Mouse (Mus musculus) retina, postnatal 1 day (tissue): Measurements from ENCODE around the gene Uso1.

Source experiments
- DNase-seq: peaks from one replicate; pipeline ENCODE4 v3.0.0-alpha.2; 2012

Uso1 gene

DNA sequence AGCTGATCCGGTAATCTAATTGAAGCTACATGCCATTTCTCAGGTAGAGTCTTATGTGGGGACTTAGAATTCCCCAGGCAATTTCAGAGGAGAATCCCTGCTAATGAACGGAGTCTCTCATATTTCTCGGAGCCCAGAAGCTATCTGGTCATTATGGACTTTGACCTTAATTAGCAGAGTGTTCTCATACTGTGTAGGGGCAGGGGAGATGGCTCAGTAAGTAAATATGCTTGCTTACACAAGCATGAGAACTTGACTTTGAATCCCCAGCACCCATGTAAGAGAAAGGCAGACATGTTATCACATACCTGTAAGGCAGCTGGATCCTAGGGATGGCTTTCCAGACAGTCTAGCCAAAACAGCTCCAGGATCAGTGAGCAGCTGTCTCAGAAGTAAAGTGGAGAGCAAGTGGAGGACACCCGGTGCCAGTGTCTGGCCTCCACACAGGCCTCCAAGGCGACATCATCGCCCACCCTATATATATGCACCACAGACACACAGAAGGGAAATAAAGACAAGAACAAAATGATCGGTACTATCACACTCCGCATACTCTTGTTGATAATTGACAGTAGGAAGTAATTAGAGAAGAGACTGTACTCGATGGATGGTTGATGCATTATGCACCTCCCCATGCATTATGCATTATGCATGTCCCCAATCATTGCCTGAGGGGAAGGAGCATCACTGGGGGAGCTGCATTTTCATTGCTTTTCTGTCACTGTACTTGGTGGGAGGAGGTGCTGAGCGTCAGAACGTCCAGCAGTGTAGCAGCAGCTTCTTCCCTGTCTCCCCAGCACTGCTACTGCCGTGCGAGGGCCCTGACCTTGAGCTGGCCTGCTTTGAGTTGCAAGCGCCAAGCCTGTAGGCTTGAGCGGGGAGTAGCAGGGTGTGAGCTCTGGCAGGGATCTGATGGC is 59.4 kb downstream of the Uso1 start:
- DNase-seq = peak; percentile 37

DNA sequence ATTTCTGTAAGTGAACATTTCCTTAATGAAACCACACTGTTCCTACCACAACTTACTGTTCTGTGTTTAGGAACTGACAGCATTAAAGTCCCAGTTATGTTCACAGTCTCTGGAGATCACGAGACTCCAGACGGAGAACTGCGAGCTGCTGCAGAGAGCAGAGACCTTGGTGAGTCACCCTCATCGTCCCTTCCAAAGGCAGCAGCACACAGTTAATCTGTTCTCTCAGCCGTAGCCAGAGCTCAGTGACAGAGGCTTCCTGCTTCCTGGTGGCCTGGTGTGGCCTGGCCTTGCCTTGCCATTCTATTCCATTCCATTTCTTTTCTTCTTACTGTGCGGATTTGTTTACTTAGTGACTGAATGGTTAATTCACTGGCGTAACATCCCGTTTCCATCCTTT is 60.5 kb downstream of the Uso1 start:
- DNase-seq = no peak

DNA sequence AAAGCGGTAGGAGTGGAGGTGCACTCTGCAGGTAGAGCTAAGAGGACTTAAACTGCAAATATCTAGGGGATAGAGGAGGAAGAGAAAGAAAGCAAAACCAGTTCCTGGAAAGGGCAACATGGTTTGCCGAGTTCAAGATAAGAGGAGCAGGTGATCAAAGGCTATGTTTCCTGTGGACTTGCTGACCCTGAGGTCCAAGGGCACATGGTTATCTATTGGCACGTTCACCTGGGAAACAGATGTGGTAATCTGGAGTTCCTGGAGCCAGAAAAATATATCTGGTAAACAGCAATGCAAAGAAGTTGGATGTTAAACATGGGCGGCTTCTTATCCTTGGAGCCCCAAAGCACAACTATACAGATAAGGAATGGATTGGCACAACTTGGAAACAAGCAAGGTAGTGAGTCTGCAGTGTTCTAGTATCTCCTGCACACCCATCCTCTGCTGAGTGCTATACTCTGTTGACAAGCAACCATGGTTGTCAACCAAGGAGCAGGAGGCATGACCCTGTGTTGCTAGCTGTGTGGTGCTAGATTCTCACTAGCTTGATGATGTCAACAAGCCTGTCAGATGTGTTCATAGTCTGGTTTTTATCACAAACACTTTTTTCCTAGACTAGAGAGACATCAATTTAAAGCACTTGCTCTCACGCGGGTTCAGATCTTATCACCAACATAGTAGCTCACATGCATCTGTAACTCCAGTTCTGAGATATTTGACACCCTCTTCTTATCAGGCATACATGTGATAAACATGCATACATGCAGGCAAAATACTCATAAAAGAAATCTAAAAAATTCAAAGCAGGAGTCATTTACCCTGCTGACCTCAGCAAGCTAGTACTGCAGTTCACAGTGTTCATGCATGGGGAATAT is 66.7 kb downstream of the Uso1 start:
- DNase-seq = no peak

DNA sequence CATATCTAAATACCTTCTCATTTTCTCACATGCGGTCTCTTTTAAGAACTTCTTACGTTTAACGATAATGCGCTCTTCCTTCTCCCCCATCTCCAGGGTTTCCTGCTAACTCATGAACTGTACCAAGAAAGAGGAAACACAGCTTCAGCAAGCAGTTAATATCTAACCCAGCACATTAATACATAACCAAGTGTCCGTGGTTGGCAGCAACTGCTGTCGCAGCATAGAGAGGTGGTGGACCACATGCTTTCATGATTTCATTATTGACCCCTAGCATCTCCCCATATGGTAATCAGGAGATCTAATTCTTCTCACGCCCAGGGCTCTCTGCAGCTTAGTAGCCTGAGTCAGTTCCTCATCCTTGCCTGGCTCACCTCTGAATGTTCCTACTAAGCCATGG is 67.4 kb downstream of the Uso1 start:
- no peak for DNase-seq

DNA sequence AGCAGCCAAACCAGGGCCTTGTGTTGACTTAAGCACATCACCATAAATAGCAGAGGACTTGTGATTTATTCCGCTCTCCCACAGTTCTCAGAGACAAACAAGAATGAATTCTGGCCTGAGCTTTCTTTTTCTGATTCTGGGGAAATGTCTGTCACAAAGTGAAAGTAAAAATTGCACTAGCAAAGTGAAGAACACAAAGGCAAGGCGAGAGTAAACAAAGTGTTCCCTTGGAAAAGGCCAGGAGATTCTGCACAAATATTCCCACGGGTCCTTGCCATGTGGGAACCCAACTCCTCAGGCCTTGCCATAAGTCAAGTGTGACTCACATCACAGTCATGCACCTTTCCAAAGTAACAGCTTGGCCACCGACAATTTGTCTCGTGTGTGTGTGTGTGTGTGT is 68.0 kb downstream of the Uso1 start:
- no peak for DNase-seq

DNA sequence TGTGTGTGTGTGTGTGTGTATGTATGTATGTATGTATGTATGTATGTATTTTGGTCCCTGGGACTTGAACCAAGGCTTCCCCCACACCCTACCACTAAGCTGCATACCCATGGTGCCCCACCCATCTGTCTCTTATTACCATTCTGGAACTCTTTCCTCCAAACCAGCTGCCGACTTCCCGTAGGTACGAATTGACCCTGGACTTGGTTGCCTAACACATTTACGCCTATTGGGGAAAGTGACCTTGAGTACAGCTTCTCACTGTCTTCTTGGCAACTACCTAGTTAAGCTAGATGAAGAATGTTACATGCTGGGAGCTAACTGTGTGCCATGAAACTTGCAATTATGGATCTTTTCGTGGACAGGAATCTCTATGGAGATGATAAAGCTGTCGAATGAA is 68.4 kb downstream of the Uso1 start:
- DNase-seq = no peak

DNA sequence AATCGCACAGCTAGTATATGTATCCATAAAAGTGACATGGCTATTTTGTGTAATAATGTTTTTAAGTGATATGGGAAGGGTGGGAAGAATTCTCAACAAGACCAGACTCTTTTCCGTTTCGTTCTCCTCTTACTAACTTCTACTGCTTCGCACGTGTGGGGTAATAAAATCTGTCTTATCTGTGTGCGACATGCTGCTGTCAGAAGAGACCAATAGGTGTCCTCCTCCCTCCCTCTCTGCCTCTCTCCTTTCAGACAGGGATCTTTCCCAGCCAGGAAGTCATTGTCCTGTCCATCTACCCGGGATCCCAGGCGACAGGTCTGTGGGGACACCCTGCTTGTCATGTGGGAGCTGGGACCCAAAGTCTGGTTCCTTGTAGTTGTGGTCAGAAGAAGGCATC is 72.5 kb downstream of the Uso1 start:
- no peak for DNase-seq

DNA sequence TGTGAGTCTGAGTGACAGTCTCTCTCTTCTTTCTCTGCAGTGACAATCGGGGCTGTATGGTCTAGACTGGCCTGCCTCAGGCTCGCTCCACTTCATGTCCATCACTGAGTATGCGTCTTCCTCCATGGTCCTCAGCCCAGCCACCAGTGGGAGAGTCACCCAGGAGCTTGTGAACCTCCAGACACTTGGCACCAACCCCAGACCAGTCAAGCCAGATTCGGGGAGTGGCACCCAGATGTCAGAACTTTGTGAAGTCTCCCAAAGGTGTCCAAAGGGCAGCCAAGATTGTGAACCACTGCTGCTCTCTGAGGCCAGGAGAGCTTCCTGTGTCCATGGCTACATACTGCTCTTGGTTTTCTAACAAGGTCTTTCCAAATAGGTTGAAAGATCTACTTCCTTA is 74.5 kb downstream of the Uso1 start:
- no peak for DNase-seq

DNA sequence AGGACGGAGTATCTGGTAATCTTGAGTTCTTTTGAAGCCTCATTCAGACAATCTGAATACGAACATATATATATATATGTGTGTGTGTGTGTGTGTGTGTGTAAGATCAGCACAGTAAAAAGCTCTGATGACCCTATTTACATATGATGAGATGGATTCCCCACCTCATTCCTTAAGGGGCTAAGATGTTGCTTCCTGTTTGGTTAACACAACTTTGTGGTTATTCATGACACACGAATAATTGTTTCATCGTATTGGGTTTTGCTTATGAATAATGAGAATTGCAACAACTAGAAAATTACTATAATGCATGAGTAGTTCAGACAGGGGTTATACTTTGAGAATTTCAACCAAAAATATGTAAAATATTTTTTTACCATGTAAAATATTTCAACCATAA is 77.6 kb downstream of the Uso1 start, which contains the start of gene U90926:
TSS of gene U90926 (minus strand) at position 101 of the 400 bp plus-strand sequence.
- DNase-seq = no peak

DNA sequence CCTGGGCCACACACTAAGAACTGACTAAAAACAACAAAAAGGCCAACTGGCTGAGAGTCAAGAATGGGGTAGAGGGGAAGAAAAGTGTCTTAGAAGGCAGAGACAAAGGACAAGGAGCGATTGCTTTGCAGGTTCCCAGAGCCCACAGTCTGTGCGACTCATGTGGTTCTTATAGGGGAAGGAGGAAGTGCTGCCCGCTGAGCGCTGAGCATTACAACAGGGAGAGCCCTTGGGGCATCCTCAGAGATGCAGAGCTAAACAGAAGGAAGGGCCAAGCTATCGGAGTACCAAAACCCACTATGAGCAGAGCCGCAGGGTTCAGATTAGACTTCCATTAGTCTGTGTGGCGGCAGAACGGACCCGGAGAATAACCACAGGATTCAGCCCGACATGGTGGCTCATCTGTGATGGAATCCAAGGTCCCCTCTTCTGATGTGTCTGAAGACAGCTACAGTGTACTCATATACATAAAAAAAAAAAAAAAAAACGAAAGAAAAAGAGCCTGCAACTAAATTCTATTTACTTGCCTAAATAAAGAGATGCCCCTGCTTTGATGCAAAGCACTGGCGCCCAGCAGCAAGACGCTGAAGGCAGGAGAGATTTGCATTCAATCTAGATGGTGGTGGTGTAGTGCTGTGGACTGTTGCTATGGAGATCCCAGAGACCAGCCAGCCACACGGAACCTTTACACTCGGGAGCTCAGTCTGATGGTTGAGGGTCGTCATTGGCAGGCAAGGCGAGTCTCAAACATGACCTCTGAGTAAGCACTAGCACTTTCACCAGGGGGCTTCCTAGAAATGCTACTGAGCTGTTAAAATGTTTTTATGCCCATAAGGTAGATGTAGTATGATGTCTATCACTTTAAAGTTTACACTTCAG is 81.4 kb downstream of the Uso1 start:
- DNase-seq = peak; percentile 33

DNA sequence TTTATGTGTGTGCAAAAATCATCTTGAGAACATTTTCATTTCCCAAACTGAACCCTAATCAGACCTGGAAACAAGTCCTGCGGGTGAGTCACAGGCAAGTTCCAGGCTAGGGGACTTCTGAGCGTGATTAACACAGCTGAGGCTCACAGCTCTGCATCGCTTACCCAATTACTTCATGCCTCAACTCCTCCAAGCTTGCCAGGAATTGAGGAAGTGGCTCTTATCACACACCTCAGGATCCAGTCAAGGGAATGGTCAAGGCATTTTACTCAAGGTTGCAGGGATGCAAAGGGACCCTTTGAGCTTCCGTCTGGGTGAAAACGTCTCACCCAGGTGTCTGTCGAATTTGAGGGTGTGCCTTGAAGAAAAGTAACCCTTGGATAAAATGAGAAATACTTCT is 82.1 kb downstream of the Uso1 start:
- DNase-seq = peak; percentile 26

DNA sequence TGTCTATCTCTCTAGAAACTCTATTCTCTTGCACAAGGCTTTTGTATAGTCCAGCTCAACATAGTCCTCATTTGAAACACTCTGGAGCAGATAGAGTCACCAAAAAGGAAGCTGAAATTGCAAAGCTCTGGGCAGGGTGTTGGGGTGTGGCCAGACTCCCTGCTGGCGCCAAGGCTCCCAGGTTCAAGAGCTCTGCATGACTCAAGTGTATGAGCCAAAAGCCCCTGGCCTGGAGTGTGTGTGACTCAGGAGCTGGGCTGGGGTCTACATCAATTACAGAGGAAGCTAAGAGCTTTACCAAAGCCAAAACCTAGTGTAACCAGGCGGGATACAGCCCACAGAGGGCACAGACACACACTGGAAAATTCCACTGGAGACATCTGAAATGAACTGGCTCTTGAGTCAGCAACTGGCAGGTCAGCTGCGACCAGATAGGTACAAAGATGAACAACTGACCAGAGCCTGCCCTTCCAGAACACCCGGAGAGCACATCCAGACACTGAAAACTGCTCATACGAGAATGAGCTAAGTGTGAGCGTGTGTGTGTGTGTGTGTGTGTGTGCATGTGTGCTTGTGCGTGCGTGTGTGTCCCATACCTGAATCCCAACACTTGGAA is 82.7 kb downstream of the Uso1 start:
- no peak for DNase-seq

DNA sequence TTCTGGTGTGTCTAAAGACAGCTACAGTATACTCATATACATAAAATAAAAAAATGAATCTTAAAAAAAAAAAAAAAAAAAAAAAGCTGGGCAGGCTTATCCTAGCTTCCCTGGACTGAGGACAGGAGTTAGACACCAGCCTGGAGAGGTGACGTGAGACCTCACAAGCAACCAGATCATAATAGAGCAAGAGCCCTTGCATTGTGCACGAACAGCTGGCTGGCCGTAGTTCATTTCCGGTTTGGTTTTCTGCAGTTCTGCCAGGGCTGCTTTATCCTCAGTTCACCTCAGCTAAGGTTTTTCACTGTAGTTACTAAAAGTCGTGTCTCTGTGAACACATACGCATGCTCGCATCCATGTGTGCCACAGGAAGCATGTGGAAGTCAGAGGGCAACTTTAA is 90.0 kb downstream of the Uso1 start:
- DNase-seq = no peak

DNA sequence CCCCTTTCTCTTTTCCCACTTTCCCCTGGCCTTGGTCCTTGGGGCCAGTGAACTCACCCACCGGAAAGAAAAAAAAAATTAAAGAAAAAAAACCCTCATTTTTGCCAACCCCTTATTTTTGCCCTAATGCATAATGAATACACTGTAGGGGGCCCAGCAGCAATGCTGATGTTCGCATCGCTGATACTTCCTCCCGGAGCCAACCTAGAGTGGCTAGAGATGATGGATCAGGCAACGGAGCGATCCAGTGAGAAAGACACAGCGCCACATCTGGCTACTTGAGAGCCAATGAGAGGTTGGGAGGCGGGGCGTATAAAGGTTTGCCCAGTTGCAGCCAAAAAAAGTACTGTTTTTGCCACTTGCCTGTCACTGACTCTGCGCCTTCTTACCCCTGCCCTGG is 91.0 kb downstream of the Uso1 start:
- DNase-seq = no peak

DNA sequence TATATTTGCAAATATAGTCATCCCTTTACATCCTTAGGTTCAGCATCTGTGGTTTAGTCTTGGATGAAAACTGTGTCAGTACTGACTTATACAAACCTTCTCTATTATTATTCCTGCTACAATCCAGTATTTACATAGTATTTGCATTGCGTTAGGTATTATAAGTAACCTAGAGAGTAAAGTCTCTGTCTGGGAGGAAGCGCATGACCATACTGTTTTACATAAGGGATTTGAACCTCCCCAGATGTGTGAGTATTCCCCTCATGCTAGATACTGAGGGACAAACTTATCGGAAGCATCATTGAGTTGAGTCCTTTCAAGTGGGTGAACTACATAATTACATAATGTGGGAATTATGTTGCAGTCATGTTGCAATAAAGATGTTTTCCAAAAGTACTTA is 91.8 kb downstream of the Uso1 start:
- no peak for DNase-seq

DNA sequence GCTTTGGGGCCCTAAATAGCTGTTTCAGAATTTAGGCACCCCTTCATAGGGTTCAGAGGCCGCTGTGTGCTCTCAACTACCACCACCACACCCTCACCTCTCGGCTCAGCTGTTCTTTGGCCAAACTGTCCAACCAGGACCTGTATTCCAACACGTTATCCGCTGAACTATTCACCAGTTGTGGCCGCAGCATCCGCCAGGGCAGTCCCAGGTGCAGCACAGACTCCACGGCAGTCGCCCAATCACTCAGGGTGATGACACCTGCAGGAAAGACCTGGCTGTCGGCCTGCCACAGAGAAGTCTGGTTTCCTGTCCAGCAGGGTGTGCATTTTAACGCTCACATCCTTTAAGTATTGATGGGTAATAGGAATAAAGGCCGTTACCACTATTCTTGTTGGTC is 92.6 kb downstream of the Uso1 start:
- no peak for DNase-seq

DNA sequence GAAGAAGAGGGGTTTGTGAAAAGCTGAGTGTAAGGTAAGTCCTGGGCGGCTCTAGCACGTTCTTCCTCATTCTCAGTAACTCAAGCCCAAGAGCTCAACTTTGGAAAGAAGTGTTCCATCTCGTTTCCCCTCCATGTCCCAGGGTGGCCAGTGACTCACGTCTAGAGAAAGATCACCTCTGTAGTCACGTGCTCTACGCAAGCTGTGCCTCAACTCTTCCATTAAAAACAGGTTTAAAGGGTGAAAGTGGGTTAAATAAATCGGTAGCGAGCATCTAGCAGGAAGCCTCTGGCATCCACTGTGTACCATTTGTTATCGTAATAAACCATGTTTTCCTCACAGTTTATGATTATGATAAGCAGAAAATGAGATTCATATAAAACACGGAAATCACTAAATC is 94.1 kb downstream of the Uso1 start:
- no peak for DNase-seq

DNA sequence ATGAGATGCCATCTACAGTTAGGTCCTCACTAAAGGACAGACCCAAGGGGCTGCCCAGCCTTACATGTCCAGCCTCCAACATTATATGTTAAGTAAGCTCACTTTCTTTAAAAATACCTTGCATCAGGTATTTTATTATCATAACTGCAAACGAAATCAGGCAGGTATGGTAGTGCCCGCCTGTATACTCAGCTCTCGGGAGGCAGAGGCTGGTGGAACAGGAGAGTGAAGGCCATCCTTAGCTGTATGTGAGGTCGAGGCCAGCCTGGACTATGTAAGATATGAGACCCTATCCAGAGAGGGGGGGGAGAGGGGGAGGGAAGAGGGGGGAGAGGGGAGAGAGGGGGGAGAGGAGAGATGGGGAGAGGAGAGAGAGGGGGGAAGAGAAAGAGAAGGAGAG is 95.6 kb downstream of the Uso1 start:
- DNase-seq = no peak

DNA sequence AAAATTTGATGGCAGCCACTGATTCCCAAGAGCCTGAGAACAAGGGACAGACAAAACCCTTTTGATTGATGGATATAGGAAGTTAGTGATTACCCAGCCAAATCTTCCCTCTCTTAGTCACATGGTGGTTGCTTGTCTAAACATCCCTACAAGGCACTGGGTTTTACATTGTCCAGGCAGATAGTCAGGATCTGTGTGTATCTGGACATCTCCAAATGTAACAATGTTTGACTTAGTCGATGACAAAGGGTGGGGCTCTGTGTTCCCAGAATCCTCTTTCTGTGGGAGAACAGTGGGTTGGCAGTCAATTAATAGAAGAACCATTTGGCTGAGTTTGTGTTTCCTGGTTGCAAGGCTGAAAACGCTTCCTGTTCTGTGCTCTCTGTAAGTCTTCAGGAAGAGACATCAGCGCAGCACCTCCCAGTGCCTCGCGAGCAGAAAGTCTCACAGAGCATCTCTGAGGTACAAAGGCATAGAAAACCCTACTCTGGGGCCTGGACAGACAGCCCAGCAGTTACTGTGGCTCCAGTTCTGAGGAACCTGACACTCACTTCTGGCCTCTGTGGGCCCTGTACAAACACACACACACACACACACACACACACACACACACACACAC is 97.3 kb downstream of the Uso1 start:
- DNase-seq = no peak

DNA sequence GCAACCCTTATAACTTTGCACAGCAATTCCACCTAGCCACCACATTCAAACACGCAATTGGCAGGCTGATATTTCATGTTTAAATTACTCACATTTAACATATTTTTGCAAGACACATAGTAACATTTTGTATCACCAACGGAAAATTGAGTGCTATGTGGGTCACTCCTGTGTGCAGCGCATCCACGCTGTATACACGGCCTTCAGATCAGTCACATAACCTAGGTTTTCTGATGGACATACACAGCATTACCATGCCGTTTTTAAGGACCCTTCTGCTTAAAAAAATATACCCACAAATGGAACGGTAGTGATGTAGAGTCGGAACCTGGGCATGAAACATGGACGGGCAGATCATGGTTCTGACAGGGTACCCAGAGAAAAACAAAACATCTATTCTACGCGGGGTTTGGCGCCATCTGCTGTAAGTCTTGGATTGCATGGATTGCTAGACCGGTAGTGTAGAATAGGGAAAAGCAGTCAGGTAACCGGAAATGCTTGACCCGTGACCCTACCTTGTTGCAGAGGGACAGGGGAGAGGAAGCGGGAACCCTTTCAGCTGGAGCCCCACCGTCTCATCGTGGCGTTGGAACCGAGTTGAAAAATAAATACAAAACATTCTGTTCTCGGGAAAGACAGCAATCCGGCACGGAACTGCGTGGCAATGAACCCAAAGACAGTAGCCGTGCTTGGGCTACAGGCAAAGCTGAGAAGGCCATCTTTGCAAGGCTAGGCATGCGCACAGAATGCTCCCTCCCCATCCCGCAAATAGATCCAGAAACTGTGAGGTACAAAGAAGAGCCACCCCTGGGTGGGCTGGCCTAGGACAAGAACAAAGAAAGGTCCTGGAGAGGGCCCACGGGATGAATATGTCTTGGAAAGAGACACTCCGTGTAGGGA is 101.8 kb downstream of the Uso1 start:
- DNase-seq = peak; percentile 79

DNA sequence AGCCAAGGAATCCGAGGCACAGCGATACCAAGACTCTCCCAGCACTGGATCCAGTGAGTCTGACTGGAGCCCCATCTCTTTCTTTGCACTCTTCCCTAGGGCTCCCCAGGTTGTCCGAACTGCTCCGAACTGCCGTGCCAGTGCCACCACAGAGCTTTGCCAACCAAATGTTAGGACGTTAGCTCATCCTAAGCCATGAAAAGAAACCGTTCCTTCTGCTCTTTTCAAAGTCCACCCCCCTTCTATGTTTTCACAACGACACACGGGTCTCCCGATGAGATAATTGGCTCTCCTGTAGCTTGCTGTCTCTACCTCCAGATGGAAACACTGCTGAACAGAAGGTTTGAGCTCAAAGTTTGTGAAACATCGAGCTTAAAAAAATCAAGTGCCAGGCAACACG is 103.0 kb downstream of the Uso1 start:
- no peak for DNase-seq
